Mouse (Mus musculus): ENCODE measurements at regions not wholly inside any gene's neighbourhood (a gene's known extent, or its start where the extent isn't known, plus 50 kb on each side); places are given as distances from the start of the nearest gene placed in this dataset.
"Not testable (repeated sequence)": the region's sequence is repeated elsewhere in the genome, so short reads cannot be mapped to it uniquely, and the experiment has no call there.

GRCm38 (mm10) chrX:12293146-12293545 is 133.0 kb upstream of the Bcor start:
- no peak for ATAC-seq (replicated peaks; ENCODE audit: insufficient number of reproducible peaks, low FRiP score, low TSS enrichment, poor library complexity, severe bottlenecking)

- ATAC-seq (replicated peaks; ENCODE audit: insufficient number of reproducible peaks, low FRiP score, low TSS enrichment, poor library complexity, severe bottlenecking) = no peak
Measured at GRCm38 (mm10) chrX:12294452-12294851, 134.3 kb upstream of the Bcor start.

GRCm38 (mm10) chrX:12294941-12295340 is 134.8 kb upstream of the Bcor start:
- no peak for ATAC-seq (replicated peaks; ENCODE audit: insufficient number of reproducible peaks, low FRiP score, low TSS enrichment, poor library complexity, severe bottlenecking)

GRCm38 (mm10) chrX:12296264-12297053 is 136.3 kb upstream of the Bcor start:
- ATAC-seq (replicated peaks; ENCODE audit: insufficient number of reproducible peaks, low FRiP score, low TSS enrichment, poor library complexity, severe bottlenecking) = no peak

GRCm38 (mm10) chrX:12298609-12299008 is 138.5 kb upstream of the Bcor start:
- no peak for ATAC-seq (replicated peaks; ENCODE audit: insufficient number of reproducible peaks, low FRiP score, low TSS enrichment, poor library complexity, severe bottlenecking)

- ATAC-seq (replicated peaks; ENCODE audit: insufficient number of reproducible peaks, low FRiP score, low TSS enrichment, poor library complexity, severe bottlenecking) = no peak
Measured at GRCm38 (mm10) chrX:12299236-12299635, 139.1 kb upstream of the Bcor start.

GRCm38 (mm10) chrX:12304678-12305077 is 144.5 kb upstream of the Bcor start:
- ATAC-seq (replicated peaks; ENCODE audit: insufficient number of reproducible peaks, low FRiP score, low TSS enrichment, poor library complexity, severe bottlenecking) = no peak

GRCm38 (mm10) chrX:12306940-12307339 is 146.8 kb upstream of the Bcor start:
- ATAC-seq (replicated peaks; ENCODE audit: insufficient number of reproducible peaks, low FRiP score, low TSS enrichment, poor library complexity, severe bottlenecking) = no peak

GRCm38 (mm10) chrX:12312534-12312933 is 152.4 kb upstream of the Bcor start:
- no peak for ATAC-seq (replicated peaks; ENCODE audit: insufficient number of reproducible peaks, low FRiP score, low TSS enrichment, poor library complexity, severe bottlenecking)

- no peak for ATAC-seq (replicated peaks; ENCODE audit: insufficient number of reproducible peaks, low FRiP score, low TSS enrichment, poor library complexity, severe bottlenecking)
Measured at GRCm38 (mm10) chrX:12315658-12316057, 155.5 kb upstream of the Bcor start.

GRCm38 (mm10) chrX:12317488-12317887 is 157.3 kb upstream of the Bcor start:
- not testable (repeated sequence) for ATAC-seq (replicated peaks; ENCODE audit: insufficient number of reproducible peaks, low FRiP score, low TSS enrichment, poor library complexity, severe bottlenecking)

- no peak for ATAC-seq (replicated peaks; ENCODE audit: insufficient number of reproducible peaks, low FRiP score, low TSS enrichment, poor library complexity, severe bottlenecking)
Measured at GRCm38 (mm10) chrX:12318848-12319651, 158.9 kb upstream of the Bcor start.

GRCm38 (mm10) chrX:12322453-12322852 is 162.3 kb upstream of the Bcor start:
- ATAC-seq (replicated peaks; ENCODE audit: insufficient number of reproducible peaks, low FRiP score, low TSS enrichment, poor library complexity, severe bottlenecking) = no peak

- ATAC-seq (replicated peaks; ENCODE audit: insufficient number of reproducible peaks, low FRiP score, low TSS enrichment, poor library complexity, severe bottlenecking) = no peak
Measured at GRCm38 (mm10) chrX:12323268-12323667, 163.1 kb upstream of the Bcor start.

GRCm38 (mm10) chrX:12323812-12324211 is 163.7 kb upstream of the Bcor start:
- no peak for ATAC-seq (replicated peaks; ENCODE audit: insufficient number of reproducible peaks, low FRiP score, low TSS enrichment, poor library complexity, severe bottlenecking)

GRCm38 (mm10) chrX:12327464-12327863 is 167.3 kb upstream of the Bcor start:
- no peak for ATAC-seq (replicated peaks; ENCODE audit: insufficient number of reproducible peaks, low FRiP score, low TSS enrichment, poor library complexity, severe bottlenecking)

GRCm38 (mm10) chrX:12340561-12340960 is 180.4 kb upstream of the Bcor start:
- ATAC-seq (replicated peaks; ENCODE audit: insufficient number of reproducible peaks, low FRiP score, low TSS enrichment, poor library complexity, severe bottlenecking) = no peak

GRCm38 (mm10) chrX:12341356-12341965 is 181.3 kb upstream of the Bcor start:
- no peak for ATAC-seq (replicated peaks; ENCODE audit: insufficient number of reproducible peaks, low FRiP score, low TSS enrichment, poor library complexity, severe bottlenecking)

- no peak for ATAC-seq (replicated peaks; ENCODE audit: insufficient number of reproducible peaks, low FRiP score, low TSS enrichment, poor library complexity, severe bottlenecking)
Measured at GRCm38 (mm10) chrX:12344805-12345555, 184.8 kb upstream of the Bcor start.

Data from monocyte, adult 5-6 weeks (primary cell).